Mouse (Mus musculus) forebrain, embryonic 14.5 days (tissue): ENCODE measurements around the gene Sox18. TPM values are rescaled to one million over a fixed set of nuclear protein-coding genes. Genes with fewer than 3 reads are reported as not detected.
A peak's percentile ranks its signal among the peaks of the same experiment; 100 is the strongest.

Source experiments
- ATAC-seq: fragments of 200-750 bp; cut with Nextera tagmentation; 2 replicates; pipeline ENCODE4 v1.8.0; 2017; ENCODE audit warnings: mild to moderate bottlenecking, moderate library complexity
- DNase-seq: peaks from one replicate; pipeline ENCODE4 v3.0.0-alpha.2; 2015; ENCODE audit warnings: low spot score
- H3K27ac ChIP-seq: fragments of 300-500 bp; sonication (generic); 2 replicates; pipeline ENCODE4 v1.5.1; 2014; ENCODE audit warnings: low read depth, mild to moderate bottlenecking, control low read depth, low read length, moderate library complexity
- H3K27me3 ChIP-seq: fragments of 300-500 bp; sonication (generic); replicated peaks from 2 replicates; pipeline ENCODE4 v1.6.1; 2014; ENCODE audit warnings: low read length, control low read depth, mixed read lengths; ENCODE audit not compliant: control insufficient read depth, insufficient read depth
- H3K36me3 ChIP-seq: fragments of 300-500 bp; sonication (generic); 2 replicates; pipeline ENCODE4 v1.6.1; 2014; ENCODE audit warnings: low read length, control low read depth; ENCODE audit not compliant: control insufficient read depth, insufficient read depth
- H3K4me1 ChIP-seq: fragments of 300-500 bp; sonication (generic); 2 replicates; pipeline ENCODE4 v1.6.1; 2014; ENCODE audit warnings: antibody characterized with exemption, low read length, control low read depth; ENCODE audit not compliant: control insufficient read depth, insufficient read depth
- H3K4me2 ChIP-seq: fragments of 300-500 bp; sonication (generic); 2 replicates; pipeline ENCODE4 v1.6.1; 2014; ENCODE audit warnings: mild to moderate bottlenecking, control low read depth, low read length
- H3K4me3 ChIP-seq: fragments of 300-500 bp; sonication (generic); 2 replicates; pipeline ENCODE4 v1.5.1; 2014; ENCODE audit warnings: low read depth, low read length, control low read depth
- H3K9ac ChIP-seq: fragments of 300-500 bp; sonication (generic); 2 replicates; pipeline ENCODE4 v1.6.1; 2014; ENCODE audit warnings: mild to moderate bottlenecking, low read length, control low read depth, moderate library complexity
- H3K9me3 ChIP-seq: fragments of 300-500 bp; sonication (generic); replicated peaks from 2 replicates; pipeline ENCODE4 v1.6.1; 2016; ENCODE audit warnings: low read length, control low read depth, mixed read lengths; ENCODE audit not compliant: control insufficient read depth
- WGBS: fragments of 180-500 bp; shearing (Covaris S2); extraction: QIAGEN DNeasy Blood & Tissue Kit; methylation state at CpG from one replicate; pipeline ENCODE4 v1.1.7; 2014; 5-methylcytosine and 5-hydroxymethylcytosine counted together
- polyA plus RNA-seq: library from polyadenylated mRNA; unstranded; fragments of >200 nt; fragmentation: Nextera tagmentation; extraction: Ambion mirVana; gene quantifications from 2 replicates; pipeline ENCODE4 v1.2.1, GENCODE M21; 2014

Sox18 gene
- polyA plus RNA-seq, 1 experiment from 2014 or later, result 12.5 TPM

DNA sequence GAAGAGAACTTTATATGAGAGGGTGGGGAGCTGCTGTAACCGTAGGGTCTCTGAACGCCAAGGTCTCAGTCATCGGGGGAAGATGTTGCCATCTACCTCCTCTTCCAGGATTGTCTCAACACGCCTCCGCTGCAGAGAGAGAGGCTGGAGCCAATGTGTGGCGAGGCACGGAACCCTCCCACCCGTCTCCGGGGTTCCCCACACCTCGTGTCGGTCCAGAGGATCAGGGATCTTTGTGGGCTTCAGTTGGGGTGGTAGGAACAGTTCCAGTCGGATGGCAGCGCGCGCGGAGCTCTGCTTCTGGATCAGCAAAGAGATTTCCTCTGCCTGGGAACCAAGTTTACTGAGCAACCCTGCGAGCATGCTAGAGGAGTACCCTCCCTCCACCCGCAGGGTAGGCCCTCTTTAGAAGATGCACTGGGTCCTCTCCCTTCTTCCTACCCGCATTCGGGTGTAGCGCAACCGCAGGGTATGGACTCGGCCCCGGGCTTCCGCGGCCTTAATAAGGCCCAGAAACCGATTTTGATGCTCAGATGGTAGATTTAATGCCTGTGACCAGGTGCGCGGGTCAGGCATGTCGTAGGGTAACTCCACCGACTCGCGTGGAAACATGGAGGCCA is 25.5 kb upstream of the Sox18 start:
- H3K9me3 ChIP-seq, result no peaks in the 10 kb centered on the region
- no peaks in the 10 kb centered on the region for H3K36me3 ChIP-seq
- 82% methylated on average over 33 of the region's 33 CpGs for WGBS
- H3K4me3 ChIP-seq, result no peak overlapping the region
- H3K9ac ChIP-seq, result no peak overlapping the region
- H3K4me1 ChIP-seq, result peaks cover 11% of the 10 kb centered on the region; the same call in 1 of the 2 replicates
- DNase-seq (no peak), ATAC-seq (no peak)
- no peak overlapping the region for H3K27ac ChIP-seq
- H3K4me2 ChIP-seq, result no peak overlapping the region
- no peaks in the 10 kb centered on the region for H3K27me3 ChIP-seq

DNA sequence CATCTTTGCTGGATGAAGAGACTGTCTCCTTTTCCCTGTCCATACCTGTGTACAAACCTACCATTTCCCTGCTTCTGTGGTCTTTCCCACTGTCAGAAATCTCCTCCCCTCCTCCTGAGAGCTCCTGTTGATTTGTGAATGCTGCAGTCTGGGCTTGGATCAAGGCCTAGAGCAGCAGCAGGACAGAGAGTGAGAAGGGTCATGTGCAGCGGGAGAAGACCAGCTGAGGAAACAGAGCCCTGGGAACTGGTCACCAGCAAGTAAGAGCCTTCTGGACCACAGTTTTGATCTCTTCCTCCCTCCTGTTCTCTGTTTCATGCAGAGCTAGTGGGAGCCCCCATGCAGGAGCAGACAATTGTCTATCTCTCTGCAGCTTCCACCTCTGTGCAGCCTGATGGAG is 24.3 kb upstream of the Sox18 start:
- Histone ChIP-seq H3K36me3 (no peaks in the 10 kb centered on the region), H3K27me3 (no peaks in the 10 kb centered on the region), H3K9me3 (no peaks in the 10 kb centered on the region), H3K27ac (no peak overlapping the region), H3K4me3 (no peak overlapping the region), H3K4me2 (no peak overlapping the region), H3K4me1 (peaks cover 11% of the 10 kb centered on the region; the same call in 1 of the 2 replicates), H3K9ac (no peak overlapping the region)
- DNase-seq (no peak), ATAC-seq (no peak)
- WGBS, result 75% methylated on average over 1 of the region's 1 CpGs

DNA sequence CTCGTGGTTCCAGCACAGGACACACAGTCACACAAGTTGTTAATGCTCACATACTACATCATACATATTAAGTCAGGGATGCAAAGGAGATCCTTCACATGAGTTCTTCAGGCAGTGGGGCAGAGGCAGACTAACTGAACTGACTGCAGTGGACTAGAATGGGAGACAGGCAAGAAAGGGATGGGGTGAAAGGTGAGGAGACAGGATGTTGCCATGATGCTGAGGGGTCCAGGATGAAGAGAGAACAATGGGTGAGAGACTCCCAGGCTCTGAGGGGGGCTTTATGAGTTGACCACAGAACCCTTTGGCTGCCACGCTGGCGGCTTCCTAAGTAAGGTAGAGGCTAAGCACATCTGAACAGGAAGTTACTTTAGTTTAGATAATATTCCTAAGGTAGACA is 23.1 kb upstream of the Sox18 start:
- peaks cover 11% of the 10 kb centered on the region; the same call in 1 of the 2 replicates for H3K4me1 ChIP-seq
- 87% methylated on average over 3 of the region's 3 CpGs for WGBS
- H3K27me3 ChIP-seq, result no peaks in the 10 kb centered on the region
- no peak overlapping the region for H3K27ac ChIP-seq
- ATAC-seq, result no peak
- peak overlapping the region; percentile 81; the same call in 1 of the 2 replicates for H3K4me2 ChIP-seq
- 0 out of 2 replicates have a peak overlapping the region, but pooled peaks have one; percentile 83 for H3K9ac ChIP-seq
- H3K36me3 ChIP-seq, result peaks cover 5% of the 10 kb centered on the region
- H3K4me3 ChIP-seq, result no peak overlapping the region
- DNase-seq, result no peak
- no peaks in the 10 kb centered on the region for H3K9me3 ChIP-seq

DNA sequence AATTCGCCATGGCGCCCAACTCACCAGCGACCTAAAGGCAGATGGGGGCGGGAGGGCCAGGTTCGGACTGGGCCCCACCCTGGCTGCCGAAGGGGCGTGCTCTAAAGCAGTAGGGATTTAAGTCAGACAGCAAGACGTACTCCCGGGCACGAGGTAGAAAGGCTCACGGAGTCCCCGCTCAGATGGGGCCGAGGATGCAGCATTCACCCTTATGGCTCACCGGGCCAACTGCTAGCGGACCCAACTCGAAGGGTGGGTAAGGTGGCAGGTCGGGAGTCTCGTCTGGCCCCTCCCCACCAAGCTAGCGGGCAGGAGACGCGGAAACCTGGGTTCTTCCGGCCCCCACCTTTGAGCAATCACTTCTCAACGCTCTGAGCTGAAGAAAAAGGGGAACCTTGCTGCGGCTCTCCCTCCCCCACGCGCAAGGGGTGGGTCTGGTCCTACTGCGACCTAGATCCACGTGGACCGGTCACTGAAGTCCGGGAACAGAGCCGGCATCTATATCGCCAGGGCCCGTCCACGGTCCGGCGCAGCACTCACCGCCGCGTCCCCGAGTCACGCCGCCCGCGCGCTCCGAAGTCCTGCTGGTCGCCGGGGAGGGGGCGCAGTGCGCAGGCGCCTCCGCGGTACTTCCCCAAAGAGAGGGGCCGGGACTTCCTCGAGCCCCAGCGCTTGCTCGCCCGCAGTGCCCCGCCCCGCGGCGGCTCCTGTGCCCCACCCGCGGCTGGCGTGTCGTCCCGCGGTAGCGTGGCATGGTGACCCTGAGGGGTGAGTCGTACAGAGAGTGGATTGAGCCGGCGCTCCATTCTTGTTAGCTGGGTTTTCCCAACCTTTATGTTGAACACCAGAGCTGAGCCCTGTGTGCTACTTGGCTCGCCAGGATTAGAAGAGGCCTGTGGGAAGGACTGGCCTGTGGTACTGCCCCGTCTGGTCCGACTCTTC is 22.2 kb upstream of the Sox18 start, which contains the start of gene Rgs19:
Gene Rgs19, minus strand, starts transcription at position 639 of the 942 bp plus-strand sequence.
- Histone ChIP-seq H3K27ac (peak within 1 kb of the TSS; percentile 35; the same call in 1 of the 2 replicates), H3K4me2 (peak within 1 kb of the TSS; percentile 81), H3K9ac (peak within 1 kb of the TSS; percentile 83), H3K4me3 (peak within 1 kb of the TSS; percentile 71), H3K9me3 (no peaks in the 10 kb centered on the region), H3K4me1 (peaks cover 11% of the 10 kb centered on the region; the same call in 1 of the 2 replicates), H3K36me3 (peaks cover 15% of the 10 kb centered on the region), H3K27me3 (no peaks in the 10 kb centered on the region)
- under 1% methylated on average over 74 of the region's 75 CpGs for WGBS
- ATAC-seq, result peak; percentile 91
- peak; percentile 80 for DNase-seq

DNA sequence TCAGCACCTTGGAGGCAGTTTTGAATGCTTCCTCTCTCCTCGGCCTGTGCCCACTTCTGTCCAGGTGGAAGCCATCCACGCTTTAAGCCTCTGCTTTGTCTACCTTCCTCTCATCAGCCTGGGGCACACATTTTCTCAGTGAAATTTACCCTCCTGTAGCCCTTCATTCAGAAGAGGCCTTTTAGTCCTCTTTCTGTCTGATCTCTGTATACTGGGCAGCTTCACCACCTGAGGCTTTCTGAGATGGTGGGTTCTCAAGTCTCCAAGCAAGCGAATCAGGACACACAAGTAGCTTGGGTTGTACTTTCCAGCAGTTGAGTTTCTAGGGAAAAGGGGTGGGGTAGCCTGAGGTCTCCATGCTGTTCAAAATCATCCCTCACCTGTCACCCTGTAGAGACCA is 20.9 kb upstream of the Sox18 start:
- Histone ChIP-seq H3K4me3 (peak overlapping the region; percentile 71; the same call in 1 of the 2 replicates), H3K9ac (no peak overlapping the region), H3K4me2 (peak overlapping the region; percentile 81; the same call in 1 of the 2 replicates), H3K27ac (no peak overlapping the region), H3K36me3 (peaks cover 23% of the 10 kb centered on the region), H3K9me3 (no peaks in the 10 kb centered on the region), H3K4me1 (peaks cover 11% of the 10 kb centered on the region; the same call in 1 of the 2 replicates), H3K27me3 (no peaks in the 10 kb centered on the region)
- ATAC-seq (no peak), DNase-seq (no peak)
- WGBS, result 85% methylated on average over 3 of the region's 3 CpGs

DNA sequence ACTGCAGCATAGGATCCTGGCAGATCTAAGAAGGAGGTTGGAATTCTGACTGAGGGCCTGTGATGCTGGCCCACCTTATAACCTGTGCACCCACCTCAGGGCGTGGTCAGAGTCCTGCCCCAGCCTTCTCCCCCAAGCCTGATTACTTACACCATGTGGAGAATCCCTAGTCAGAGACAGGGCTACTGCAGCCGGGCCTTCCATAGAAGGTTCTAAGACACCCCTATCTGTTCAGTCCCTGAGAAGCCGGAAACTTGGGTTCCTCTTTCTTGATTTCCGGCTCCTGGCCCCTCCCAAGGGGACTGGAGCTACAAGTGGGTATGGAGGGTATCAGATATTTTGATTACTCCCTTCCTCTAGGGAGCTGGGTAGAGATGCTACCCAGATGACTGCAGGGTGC is 20.1 kb upstream of the Sox18 start:
- no peak overlapping the region for H3K4me2 ChIP-seq
- WGBS, result 89% methylated on average over 4 of the region's 4 CpGs
- no peaks in the 10 kb centered on the region for H3K9me3 ChIP-seq
- ATAC-seq (no peak), DNase-seq (no peak)
- H3K4me1 ChIP-seq, result peaks cover 11% of the 10 kb centered on the region; the same call in 1 of the 2 replicates
- H3K27ac ChIP-seq, result no peak overlapping the region
- H3K27me3 ChIP-seq, result no peaks in the 10 kb centered on the region
- H3K36me3 ChIP-seq, result peaks cover 31% of the 10 kb centered on the region
- H3K9ac ChIP-seq, result no peak overlapping the region
- H3K4me3 ChIP-seq, result no peak overlapping the region

DNA sequence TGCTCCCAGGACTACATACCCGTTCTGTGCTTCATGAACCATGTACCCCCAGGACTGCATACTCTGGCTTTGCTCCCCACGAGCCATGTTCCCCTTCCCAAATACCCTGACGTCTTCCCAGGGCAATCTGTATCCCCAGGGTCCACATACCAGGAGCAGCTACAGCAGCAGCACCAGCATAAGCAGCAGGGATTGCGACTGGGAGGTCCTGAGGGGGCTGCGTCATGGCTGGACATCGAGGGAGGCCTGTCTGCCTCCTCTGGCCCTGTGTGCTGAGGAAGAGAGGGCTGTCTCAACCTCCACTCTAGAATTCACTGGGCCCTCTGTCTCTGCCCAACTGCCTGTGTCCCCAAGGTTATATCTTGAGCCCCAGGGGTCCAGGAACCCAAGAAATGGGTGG is 19.6 kb upstream of the Sox18 start:
- no peak for ATAC-seq
- H3K36me3 ChIP-seq, result peaks cover 33% of the 10 kb centered on the region
- H3K9ac ChIP-seq, result 0 out of 2 replicates have a peak overlapping the region, but pooled peaks have one; percentile 17
- no peak overlapping the region for H3K4me2 ChIP-seq
- no peaks in the 10 kb centered on the region for H3K27me3 ChIP-seq
- peaks cover 11% of the 10 kb centered on the region; the same call in 1 of the 2 replicates for H3K4me1 ChIP-seq
- H3K27ac ChIP-seq, result no peak overlapping the region
- 79% methylated on average over 6 of the region's 6 CpGs for WGBS
- H3K9me3 ChIP-seq, result no peaks in the 10 kb centered on the region
- no peak for DNase-seq
- H3K4me3 ChIP-seq, result no peak overlapping the region

DNA sequence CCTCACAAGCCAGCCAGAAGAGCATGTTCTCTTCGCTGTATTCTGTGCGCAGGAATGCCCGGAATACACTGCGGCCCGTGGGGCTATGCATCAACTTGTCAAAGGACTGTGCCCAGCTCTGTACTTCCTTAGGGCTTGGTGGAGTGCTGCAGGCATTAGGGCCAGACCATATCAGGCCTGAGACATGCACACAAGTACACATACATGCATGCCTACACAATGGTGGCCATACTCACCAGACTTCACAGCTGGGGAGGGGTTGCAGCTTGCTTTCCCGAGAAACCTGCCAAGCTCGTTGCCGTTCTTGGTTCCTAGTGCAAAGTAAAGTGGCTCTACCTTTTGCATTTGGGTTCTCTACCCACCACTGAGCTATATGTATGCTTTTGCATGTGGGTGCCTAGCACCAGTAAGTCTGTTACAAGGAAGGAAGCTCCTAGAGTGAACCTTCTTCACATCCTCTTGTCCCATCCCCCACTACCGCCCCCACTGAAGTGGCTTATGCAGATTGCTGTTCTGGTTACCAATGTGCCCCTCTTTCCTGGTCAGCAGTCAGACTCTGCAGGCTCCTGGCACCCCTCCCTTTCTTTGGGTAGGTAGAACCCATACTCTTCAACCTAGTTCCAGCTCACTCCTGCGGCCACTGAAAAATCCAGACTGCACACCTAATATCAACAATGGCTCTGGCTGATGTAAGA is 18.2 kb upstream of the Sox18 start:
- Histone ChIP-seq H3K9ac (no peak overlapping the region), H3K27me3 (no peaks in the 10 kb centered on the region), H3K27ac (no peak overlapping the region), H3K36me3 (peaks cover 42% of the 10 kb centered on the region), H3K4me2 (no peak overlapping the region), H3K4me1 (peaks cover 11% of the 10 kb centered on the region; the same call in 1 of the 2 replicates), H3K4me3 (no peak overlapping the region), H3K9me3 (no peaks in the 10 kb centered on the region)
- DNase-seq, result no peak
- no peak for ATAC-seq
- 91% methylated on average over 10 of the region's 10 CpGs for WGBS
